Mouse (Mus musculus): ENCODE measurements at regions not wholly inside any gene's neighbourhood (a gene's known extent, or its start where the extent isn't known, plus 50 kb on each side); places are given as distances from the start of the nearest gene placed in this dataset.

DNA sequence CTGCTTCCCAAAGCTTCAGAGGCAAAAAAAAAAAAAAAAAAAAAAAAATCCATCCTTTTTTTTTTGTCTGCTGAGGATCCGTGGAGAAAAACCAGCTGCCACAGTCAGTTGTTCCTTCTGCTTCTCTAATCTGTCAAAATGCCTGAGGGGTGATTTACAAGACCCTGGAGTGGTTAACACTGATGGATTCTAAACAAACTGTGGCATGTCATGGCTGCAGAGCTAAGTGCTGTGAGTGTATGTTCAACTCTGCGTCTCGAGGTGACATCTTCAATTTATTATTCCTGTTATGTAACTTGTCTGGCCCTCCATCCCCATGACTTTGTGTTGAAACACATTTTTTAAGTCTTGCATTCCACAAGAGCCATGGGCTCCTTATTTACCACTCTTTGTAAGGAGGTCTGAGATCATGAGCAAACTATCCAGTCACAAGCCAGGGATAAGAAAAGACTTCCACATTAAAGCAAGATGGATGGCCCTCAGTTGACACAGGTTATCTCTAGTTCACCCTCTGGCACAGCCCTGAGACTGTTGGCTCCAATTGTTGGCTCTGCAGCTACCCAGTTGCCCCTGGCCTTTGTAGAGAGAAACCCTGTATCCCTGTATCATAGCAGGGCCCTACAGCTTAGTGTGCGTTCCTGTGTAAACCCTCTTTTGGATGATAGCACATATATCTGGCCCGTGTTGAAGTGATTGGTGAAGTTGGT lies 153.6 kb downstream of the Thbs2 start:
- no peak for DNase-seq (ENCODE audit: low read depth)

DNA sequence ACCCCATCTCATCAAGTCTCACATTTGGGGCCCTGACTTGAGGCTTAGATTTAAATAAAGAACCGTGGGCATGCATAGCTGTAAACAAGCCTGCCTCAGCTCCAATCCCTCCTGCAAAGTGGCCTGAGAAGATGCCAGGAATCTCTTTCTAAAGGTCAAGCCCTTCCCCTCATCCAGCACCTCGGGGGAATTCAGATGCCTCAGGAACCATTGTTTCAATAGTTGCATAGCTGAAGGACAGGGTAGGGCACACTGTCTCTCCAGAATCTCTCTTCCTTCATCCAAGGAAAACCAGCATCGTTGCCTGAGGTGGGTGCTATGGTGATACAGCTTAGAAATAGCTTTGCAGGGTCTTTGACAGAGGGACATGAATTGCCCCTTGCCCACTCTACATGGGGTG lies 154.4 kb downstream of the Thbs2 start:
- no peak for DNase-seq (ENCODE audit: low read depth)

DNA sequence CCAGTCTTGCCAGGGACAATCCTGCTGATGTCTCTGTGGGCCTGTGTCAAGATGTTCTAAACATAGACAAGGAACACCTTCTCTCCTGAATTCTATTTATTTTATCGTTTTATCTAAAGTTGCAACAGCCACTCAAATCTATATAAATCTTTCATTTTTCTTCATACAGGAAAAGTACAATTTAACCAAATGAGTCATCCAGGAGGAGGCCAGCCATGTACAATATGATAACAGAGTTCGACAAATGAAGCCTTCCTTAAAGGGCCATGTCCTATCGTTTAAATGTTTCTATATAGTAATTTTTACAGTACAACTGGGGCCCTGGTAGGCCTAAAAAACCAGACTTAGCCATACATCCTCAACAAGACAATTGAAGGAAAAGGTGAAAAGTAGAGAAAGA lies 154.8 kb downstream of the Thbs2 start:
- no peak for DNase-seq (ENCODE audit: low read depth)

DNA sequence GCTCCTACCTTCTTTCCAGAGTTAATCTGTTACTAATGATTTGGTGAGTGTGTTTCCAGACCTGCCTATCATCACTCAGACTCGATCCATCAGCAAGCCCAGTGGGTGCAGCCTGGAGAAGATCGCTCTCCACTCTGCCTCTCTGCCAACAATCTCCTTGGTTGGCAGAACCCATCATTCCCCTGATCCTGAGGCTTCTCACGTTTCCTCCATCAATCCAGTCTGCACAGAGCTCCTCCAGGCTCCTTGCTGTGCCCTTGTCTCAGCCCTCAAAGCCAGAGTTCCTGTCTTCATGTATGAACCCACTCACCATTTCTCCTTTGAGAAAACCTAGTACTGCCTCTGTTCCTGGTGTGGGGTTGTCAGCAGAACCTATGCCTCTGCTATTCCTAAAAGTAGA lies 155.5 kb downstream of the Thbs2 start:
- DNase-seq (ENCODE audit: low read depth): no peak

DNA sequence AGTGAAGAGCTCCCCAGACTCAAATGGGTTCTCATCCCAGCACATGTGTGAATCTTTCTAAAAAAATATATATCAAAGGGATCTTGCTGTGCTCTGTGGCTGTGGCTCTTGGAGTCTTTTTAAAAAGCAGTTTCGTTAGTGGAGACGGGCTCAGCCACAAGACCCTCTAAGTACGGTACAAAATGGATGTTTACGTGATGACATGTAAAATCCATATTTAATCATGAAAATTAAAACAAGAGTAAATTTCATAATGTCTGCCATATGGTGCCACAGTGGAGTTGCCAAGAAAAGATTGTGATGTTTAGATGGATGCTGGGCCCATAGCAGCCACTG lies 161.1 kb downstream of the Thbs2 start:
- no peak for DNase-seq (ENCODE audit: low read depth)

DNA sequence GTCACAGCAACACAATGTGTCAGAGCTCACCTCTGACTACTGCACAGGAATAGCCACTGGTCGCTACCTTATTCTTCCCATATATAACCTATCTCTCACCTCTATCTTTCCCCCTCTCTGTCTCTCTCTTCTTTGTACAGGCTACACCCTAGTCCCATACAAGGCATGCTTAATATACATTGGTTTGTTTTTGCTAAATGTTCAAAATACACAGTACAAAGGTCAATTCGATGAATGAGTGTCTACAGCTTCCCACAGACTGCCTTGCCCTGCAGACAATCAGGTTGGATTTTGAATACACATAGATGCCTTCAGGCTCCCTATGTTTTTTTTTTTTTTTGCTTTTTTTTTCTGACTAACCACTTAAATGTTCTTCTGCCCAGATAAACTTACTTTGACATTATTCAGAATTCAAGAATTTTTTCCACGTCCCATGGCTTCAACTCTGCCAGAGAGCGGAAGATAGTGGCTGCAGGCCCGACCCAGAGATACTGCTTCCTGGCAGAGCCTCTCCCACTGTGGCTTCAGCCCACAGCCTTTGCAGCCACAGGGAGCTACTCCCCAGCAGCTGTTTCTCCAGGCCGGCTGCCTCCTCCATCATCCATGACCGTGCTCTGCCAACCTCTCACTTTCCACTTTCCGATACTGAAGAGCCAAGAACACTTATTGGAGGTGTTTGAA lies 161.6 kb downstream of the Thbs2 start:
- no peak for DNase-seq (ENCODE audit: low read depth)

DNA sequence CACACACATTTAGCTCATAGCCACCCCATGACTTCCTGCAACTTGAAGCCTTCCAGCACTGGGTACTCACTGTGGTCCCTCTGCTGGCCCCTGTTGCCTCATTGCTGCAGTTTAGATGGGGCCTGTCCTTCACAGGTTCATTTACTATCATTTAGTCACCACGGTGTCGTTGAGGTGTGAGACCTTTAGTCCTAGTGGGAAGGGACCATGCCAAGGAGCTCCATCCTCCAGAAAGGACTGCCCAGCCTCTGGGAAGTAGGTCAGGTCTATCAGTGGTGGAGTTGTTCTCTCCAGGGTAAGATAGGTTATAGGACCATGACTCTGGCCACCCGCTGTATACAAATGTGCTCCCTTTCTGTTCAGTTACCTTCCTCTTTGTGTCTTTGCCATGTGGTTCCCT lies 162.2 kb downstream of the Thbs2 start:
- no peak for DNase-seq (ENCODE audit: low read depth)

DNA sequence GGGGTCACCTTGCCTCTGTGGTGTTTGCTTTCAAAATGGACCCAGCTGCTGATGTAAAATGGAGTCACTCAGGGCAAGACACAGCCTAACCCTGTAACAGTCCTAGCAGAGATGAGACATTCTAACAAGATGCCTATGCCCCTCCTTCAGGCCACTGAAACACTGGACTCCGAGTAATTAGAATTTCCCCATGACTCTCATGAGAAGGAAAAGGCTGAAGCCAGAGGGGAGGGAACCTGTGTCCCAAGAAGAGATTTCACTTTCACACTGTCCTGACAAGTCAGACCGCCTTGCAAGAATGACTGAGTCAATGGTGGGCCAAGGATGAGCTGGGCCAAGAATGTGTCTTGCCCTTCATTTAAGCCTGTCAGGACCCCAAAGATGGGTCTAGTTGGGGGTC lies 166.3 kb downstream of the Thbs2 start:
- no peak for DNase-seq (ENCODE audit: low read depth)

DNA sequence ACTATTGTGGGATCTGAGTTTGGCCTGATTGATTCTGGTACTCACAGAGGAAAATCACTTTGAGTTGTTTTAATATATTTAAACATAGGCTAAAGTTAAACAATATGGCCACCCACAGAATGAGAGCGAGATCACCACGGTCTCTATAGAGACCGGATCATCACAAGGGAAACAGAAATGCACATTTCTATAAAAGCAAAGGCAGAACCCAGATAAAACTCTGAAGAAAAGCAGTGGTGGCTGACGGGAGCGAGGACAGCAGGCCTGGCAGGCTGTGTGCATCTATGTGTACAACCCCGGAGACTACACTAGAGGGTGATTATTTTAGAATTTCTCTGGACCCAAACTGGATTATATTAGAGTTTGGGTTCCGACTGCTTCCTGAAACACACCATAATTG lies 168.8 kb downstream of the Thbs2 start:
- DNase-seq (ENCODE audit: low read depth): no peak

DNA sequence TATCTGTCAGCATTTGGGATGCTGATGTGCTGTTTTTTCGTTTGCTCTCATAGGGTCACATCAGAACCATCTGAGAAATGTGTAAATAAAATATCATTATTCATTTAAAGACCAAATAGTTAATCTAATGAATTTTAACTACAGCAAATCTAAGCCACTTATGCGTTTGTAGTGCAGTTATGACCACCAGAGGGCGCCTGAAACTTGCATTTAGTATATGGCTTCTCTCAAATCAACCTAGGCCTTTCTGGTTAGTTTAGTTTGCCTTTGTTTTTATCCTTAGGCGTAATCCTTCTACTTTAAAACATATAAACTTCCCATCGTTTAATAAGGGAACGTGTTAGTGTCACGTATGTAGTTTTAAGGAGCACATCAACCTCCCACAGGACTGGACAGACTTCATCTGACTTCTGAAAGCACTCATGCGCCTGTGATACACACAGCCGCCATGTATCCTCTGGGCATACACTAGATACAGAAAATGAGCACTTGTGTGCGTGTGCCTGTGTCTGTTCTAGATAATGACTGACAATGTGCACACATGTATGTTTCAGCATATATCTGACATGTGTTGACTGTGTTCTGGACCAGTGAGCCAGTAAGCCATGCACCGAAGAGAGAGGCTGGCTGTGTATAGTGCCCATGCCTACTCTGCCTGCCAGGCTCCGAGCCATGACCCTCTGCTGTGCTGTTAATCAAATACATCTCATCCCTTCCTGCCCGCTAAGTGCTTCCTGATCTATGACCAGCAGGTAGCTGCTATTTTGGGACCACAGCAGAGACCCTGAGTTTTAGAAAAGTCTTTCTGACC lies 169.4 kb downstream of the Thbs2 start:
- no peak for DNase-seq (ENCODE audit: low read depth)

DNA sequence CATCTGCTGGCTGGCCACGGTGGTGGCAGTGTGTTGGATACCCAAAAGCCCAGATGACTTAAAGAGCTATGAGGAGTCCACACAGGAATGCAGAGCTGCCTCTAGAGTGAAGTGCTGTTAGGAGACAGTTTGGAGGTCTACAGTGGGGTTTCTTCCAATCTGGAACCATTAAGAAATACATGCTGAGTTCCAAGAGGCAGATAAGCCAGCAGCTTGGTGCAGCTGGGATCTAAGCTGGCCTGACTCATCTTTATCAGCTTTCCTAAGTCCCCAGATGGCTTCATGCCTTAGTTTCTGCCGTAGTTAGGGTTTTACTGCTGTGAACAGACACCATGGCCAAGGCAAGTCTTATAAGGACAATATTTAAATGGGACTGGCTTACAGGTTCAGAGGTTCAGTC lies 172.0 kb downstream of the Thbs2 start:
- DNase-seq (ENCODE audit: low read depth): no peak

DNA sequence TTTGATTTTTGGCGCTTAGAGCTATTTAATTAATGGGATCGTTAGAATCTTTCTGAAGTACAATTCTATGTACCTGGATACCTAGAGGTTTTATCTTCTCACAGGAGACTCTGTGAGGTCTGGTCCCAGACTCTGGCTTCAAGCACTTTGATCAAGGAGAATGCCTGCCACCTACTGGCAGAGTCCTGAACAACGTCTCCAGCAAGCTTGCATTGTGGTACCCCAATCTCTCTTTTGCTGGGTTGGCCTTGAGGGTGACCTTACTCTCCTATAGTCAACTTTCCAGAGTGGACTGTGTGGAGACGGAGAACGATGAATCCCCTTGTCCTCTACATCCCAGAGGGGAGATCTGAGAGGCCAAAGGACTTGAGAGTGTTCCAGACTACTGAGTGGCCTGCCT lies 173.5 kb downstream of the Thbs2 start:
- no peak for DNase-seq (ENCODE audit: low read depth)

DNA sequence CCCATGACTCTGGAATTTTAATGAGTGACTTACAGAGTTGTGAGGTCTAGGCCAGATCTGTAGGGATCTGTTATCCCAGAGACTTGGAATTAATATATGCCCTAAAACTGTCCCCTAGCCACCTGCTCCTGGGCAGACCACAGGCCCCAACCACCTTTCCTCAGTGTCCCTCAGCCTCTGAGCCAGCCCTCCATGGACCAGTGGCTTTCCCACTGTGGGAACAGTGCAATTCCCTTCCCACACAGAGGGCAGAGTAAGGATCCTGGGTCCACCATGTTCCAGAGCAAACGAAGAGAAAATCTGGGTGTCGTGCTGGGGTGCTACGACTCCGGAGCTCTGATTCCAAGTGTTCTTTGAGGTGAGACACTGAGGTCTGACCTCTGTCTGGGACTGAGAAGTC lies 174.7 kb downstream of the Thbs2 start:
- DNase-seq (ENCODE audit: low read depth): no peak

DNA sequence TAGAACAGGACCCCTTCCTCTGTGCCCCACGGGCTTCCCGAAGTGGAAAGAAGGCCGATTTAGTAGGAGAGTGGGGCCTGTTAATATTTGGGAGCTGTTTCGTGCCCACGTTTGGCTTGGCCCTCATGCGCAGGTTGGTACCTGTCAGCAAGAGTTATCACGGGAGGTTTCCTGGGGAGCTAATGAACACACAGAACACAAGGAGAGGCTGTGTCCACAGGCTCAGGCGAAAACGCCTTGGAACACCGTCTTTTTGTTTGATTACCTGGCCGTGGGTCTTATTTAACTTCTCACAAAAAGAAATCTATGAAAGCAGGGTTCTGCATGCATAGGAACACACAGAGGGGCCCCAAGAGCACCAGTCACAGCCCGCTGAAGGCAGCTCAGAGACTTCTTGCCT lies 175.8 kb downstream of the Thbs2 start:
- DNase-seq (ENCODE audit: low read depth): no peak

DNA sequence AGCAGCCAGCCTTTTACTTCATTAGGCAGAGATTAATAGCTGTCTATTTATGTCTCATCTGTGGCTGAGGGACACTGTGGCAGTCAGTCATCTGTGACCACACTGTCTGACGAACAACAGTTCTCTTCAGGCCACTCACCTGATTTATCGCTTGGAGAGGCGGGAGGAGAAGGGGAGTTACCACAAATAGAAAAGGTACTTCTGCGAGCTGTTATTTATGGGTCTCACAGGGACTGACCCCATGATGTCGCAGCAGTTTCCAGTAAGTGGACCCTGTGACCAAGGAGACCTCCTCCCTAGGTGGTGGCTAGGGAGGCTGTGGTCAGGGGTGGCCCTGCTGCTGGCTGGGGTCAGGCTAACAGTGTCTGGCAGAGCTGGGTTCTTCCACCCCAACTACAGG lies 176.7 kb downstream of the Thbs2 start:
- no peak for DNase-seq (ENCODE audit: low read depth)

DNA sequence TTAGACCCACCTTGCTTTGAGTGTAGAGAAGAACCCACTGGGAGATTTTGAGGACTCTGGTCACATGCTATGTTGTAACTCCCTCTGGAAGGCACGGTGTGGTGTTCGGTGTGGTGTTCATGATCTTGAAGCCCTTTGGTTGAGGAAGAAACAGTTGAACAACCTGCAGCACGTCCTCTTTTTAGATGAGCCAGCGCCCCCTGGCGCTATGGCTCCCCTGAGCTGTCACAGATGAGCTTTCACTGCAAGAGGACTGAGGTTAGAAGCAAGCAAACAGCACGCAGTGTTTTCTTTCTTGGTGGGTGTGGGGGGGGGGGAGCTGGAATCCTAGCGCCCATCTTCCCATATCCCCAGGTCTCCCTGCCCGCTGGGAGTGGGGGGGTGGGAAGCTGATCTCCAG lies 177.9 kb downstream of the Thbs2 start:
- DNase-seq (ENCODE audit: low read depth): no peak

DNA sequence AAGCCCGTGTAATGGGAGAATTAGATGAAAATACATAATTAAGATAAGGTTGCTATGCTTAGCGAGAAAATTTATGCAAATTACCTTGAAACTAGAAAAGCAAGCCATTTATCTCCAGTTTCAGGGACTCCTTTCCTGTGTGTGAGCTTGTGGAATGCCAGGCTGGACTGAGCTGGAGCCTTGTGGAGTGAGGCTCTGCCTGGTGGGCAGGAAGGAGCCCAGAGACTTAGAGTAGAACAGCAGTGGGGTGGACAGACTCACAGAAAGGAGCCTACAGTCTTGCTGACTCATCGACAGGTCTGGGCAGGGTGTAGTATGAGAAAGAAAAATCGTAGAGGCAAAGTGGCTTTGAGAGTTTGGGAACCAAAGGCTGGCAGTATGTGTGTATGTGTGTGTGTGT lies 180.6 kb downstream of the Thbs2 start:
- no peak for DNase-seq (ENCODE audit: low read depth)

DNA sequence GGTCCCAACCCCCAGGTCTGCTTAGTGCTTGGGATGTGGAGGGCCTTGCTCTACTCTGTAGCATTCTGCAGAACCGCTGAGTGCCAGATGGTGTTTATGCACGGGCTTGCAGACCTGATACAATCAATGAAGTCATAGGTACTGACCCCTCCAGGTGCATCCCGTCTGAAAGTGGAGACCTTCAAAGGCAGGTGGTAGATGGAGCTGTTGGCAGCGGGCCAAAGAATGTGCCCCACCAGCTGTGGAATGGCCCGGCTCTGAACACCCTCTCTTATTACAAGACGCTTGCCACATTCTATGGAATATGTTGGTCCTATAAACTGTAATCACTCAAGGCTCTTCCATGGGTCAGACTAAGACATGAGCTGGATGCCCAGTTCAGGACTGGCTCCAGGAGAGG lies 183.5 kb downstream of the Thbs2 start:
- DNase-seq (ENCODE audit: low read depth): no peak

DNA sequence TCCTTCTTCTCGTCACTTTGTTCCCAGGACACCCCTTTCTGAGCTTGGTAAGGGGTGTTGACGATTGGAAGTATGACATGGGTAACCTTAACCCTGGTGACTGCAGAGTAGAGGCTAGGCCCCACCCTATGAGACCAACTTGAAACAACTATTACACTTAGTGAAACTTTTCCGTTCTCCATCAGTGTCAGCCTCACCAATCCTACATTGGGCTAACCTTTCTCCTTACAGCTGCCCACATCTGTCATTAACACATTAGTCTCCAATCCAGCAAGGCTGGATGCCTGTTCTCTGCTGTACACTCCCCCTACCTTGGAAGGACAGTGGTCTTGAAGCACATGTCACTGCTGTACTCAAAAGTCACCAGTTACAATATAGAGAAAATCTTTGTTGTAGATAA lies 186.9 kb downstream of the Thbs2 start:
- DNase-seq (ENCODE audit: low read depth): no peak

DNA sequence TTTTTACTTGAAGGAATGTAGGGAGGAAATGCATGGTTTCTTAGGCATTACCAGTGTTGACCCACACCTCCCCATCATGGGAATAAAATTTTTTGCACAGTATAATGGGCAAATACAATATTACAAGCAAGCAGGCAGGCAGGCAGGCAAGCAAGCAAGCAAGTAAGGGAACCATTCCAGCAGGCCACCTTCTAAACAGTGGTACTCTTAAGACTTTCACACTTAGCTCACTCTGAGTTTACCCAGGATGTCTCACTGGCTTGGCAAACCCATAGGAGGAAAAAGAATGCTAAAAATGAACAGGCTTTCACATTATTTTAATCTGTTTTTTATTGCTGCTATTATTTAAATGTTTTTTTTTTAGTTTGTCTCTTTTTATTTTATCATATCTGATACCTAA lies 187.9 kb downstream of the Thbs2 start:
- DNase-seq (ENCODE audit: low read depth): no peak

DNA sequence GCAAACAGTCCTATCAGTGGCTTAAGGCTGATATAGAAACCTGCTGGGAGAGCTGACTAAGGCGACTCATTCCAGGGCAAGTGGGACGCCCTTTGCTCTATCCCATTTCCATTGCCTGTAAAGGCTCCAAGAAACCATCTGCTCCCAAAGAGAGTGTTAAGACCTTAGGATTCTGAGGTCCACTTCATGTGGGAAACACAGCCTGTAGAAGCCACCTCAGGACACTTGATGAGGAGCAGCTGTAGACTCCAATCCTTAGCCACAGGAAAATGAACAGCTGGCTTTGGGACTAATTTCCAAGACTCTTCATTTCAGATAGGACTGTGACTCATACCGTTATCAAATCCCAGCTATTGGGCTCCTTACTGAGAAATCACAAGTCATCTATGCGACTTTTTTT lies 188.6 kb downstream of the Thbs2 start:
- no peak for DNase-seq (ENCODE audit: low read depth)

DNA sequence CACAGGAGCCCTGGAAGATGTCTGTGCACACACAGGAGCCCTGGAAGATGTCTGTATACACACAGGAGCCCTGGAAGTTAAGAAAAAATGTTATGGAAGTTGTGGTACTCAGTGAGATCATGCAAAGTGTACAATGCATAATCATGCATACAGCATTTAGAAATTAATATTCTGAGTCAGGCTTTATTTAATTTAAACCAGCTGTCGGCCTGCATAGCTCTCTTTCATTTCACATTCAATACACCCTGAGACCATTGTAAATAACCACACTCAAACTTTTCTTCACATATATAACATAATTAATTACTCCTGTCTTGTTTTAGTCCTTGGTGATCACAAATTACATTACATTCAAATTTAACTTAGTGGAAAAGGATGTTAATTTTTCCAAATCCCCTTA lies 190.4 kb downstream of the Thbs2 start:
- DNase-seq (ENCODE audit: low read depth): no peak

DNA sequence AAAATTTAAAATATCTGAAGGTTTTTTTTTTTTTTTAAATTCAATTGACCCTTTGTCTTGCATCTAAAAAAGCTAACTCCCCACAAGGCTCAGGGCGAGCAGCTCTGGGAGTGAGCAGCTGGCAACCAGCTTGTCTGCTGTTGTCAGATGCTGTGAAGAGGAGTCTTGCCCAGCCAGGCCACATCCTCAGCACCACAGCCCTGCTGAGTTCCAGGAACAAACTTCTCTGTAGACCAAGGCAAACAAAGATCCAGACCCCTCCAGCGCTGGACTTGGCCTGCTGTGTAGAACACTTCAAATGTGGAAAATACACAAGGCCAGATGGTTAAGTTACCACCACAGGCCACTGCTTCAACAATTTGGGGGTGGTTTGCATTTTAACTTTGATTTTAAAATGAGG lies 192.7 kb downstream of the Thbs2 start:
- no peak for DNase-seq (ENCODE audit: low read depth)

Measured in gonadal fat pad, adult 2 months (tissue).